In the genomic region with DNA sequence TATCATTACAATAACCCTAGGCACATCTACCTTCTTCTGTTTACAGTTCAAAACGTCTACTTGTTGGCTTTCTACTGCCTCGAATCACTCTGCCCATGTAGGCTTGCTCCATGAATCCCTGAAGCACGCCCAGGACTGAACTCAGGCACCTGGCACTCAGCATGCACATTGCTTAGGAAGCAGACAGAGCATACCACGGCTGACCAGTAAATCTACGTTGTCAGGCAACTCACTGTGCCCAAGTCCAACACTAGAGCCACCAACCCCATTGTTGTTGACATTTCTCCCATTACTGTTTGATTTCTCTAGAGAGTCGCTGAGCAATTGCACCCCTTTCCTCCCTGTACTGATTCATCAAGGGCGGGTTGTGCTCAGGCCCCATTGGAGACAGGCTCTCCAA, we compare ENCODE assay signal across 13 mouse cellular contexts.
"Had no signal": no experiment of that assay in that cellular context is flagged by ENCODE, and none has a peak within 500 bp of the region (broad histone marks: within the 10 kb centered on the region; RNA-seq: fewer than 3 reads in every experiment).

No protein-coding gene starts in this region.

- H3K9ac ChIP-seq: kidney, embryonic 15.5 days; liver, embryonic 13.5 days; lung, embryonic 14.5 days; midbrain, embryonic 13.5 days had no signal

- H3K27ac ChIP-seq: kidney, embryonic 15.5 days; left cerebral cortex, adult 2 months; liver, embryonic 13.5 days; macrophage; midbrain, embryonic 13.5 days had no signal

- ATAC-seq: midbrain, embryonic 13.5 days had no signal

- H3K27me3 ChIP-seq: kidney, embryonic 15.5 days; liver, embryonic 13.5 days; midbrain, embryonic 13.5 days had no signal

- H3K4me2 ChIP-seq: kidney, embryonic 15.5 days; liver, embryonic 13.5 days; lung, embryonic 14.5 days; midbrain, embryonic 13.5 days had no signal

- H3K9me3 ChIP-seq: kidney, embryonic 15.5 days; liver, embryonic 13.5 days; midbrain, embryonic 13.5 days had no signal

- DNase-seq: kidney, adult 11 months; kidney, adult 8-10 months; kidney, postnatal 10 days; kidney, postnatal 36 days; layer of hippocampus, postnatal 36 days; liver, embryonic 13.5 days; lung, embryonic 14.5 days; thymus, adult 18-20 months; thymus, postnatal 36 days had no signal

- H3K36me3 ChIP-seq: kidney, embryonic 15.5 days; liver, embryonic 13.5 days; midbrain, embryonic 13.5 days had no signal

- H3K4me3 ChIP-seq: kidney, embryonic 15.5 days; left cerebral cortex, adult 2 months; liver, embryonic 13.5 days; midbrain, embryonic 13.5 days had no signal
